Mouse (Mus musculus): ENCODE results near the gene Fam217a. TPM values are rescaled to one million over a fixed set of nuclear protein-coding genes. Genes with fewer than 3 reads are reported as not detected.
"Not testable (repeated sequence)": the region's sequence is repeated elsewhere in the genome, so short reads cannot be mapped to it uniquely, and the experiment has no call there.

The Fam217a gene
- polyA plus RNA-seq, 1 experiment from 2014 or later: 1.3 TPM

DNA sequence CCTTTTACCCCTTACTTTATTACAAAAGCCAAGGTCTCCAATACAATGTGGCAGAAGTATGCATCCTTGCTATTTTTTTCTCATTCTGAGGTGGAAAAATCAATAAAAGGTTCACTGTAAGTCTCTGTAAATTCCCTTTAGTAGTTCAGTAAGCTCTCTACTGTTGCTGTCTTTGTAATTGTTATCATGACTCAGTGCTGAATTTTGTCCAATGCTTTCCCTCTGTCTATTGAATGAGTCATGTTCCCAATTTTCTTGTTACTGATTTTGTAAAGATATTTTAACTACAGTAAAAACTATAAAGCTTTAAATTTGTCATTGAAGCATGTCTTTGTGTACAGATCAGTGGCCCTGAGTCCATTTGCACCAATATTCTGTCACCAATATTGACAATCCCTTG is 18.3 kb upstream of the Fam217a start:
- Histone ChIP-seq H3K9ac (no peak overlapping the region), H3K4me1 (no peaks in the 10 kb centered on the region), H3K4me2 (no peak overlapping the region), H3K4me3 (replicated peaks) (no peak overlapping the region), H3K9me3 (no peaks in the 10 kb centered on the region), H3K27me3 (replicated peaks) (no peaks in the 10 kb centered on the region), H3K27ac (no peak overlapping the region), H3K36me3 (no peaks in the 10 kb centered on the region)
- ATAC-seq (ENCODE audit: insufficient read depth, low FRiP score, low read depth): no peak

DNA sequence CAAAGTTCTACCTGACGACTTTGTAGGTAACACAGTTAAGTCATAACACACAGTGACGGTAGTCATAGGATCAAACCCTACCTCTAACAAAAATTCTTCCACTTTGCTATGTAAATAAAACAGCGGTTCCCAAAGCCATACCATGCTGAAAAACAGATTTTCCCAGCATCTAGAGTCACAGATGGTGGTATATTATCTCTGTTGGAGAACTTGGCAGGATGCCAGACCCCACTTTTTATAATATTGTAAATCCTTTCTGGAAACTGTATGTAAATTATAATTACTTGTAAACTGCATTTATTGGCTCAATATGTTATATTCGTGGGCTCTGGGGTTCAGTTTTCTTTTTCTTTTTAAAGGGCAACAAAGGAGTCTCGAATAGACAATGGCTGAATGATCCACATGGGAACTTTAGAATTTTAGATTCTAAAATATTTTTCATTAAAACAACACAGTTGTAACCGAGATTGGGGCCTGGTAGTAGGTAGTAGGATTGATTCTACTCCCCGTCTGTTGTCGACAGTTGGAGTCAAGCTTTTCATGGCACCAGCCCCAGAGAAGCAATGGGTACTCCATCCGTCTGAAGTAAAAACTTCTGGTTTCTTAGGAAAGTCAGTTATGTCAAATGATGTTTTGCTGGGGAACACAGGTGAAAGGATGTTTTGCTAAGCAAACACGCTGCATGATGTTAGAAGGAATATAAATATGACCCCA is 11.0 kb upstream of the Fam217a start:
- Histone ChIP-seq H3K9me3 (no peaks in the 10 kb centered on the region), H3K27ac (no peak overlapping the region), H3K36me3 (no peaks in the 10 kb centered on the region), H3K4me2 (no peak overlapping the region), H3K9ac (no peak overlapping the region), H3K27me3 (replicated peaks) (no peaks in the 10 kb centered on the region), H3K4me1 (no peaks in the 10 kb centered on the region), H3K4me3 (replicated peaks) (no peak overlapping the region)
- ATAC-seq (ENCODE audit: insufficient read depth, low FRiP score, low read depth): no peak
- 69% methylated on average over 10 of the region's 10 CpGs for WGBS

DNA sequence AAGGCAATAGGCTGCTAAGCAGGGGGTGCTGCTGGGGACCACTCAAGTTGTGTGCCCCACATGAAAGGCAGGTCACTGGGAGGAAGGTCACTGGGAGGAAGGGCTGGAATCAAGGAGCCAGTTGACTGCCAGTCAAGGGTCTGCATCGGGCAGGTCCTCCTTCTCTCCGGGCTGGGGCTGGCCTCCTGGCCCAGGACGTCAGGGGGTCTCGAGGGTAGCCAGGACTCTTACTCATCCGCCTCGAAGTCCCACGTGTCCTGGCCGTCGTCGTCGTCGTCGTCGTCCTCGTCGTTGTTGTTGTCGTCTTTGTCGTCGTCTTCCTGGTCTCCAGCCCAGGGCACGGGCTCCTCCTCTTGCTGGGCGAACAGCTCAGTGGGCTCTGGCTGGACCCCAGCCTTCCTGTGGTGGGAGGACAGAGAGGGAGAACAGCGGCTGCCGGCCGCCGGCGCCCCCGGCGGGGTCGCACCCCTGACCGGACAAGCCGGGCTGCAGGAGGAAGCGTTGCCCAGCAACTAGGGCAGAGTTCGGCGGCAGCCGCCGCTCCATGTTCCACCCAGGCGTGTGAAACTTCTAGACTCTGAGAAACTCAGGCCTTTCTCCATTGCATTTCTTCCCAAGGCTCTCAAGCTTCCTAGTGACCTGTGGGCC is 7.5 kb downstream of the Fam217a start:
- no peak for ATAC-seq (ENCODE audit: insufficient read depth, low FRiP score, low read depth)
- no peak overlapping the region for H3K9ac ChIP-seq
- H3K4me3 ChIP-seq (replicated peaks): peak overlapping the region; percentile 33
- H3K27ac ChIP-seq: no peak overlapping the region
- 34% methylated on average over 37 of the region's 37 CpGs for WGBS
- H3K4me1 ChIP-seq: no peaks in the 10 kb centered on the region
- H3K27me3 ChIP-seq (replicated peaks): no peaks in the 10 kb centered on the region
- H3K36me3 ChIP-seq: no peaks in the 10 kb centered on the region
- no peaks in the 10 kb centered on the region for H3K9me3 ChIP-seq
- peak overlapping the region; percentile 60 for H3K4me2 ChIP-seq

DNA sequence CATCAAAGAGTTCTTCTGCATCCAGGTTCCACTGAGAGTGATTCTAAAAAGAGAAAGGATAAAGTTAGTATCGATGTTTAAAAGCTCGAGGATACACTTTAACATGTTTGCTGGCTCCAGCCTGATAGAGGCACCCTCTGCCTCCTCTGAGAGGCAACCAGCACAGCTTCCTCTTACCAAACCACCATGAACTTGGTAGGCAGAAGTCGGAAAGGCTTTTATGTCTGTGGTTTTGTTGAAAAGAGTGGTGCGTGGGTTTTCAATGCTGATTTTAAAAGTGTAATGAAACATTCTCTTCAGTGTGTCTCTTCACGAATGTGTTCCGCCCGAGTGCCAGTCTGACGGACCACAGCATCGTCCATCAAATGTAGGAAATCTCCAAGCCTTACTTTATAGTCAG is 9.5 kb downstream of the Fam217a start:
- Histone ChIP-seq H3K4me1 (no peaks in the 10 kb centered on the region), H3K27me3 (replicated peaks) (no peaks in the 10 kb centered on the region), H3K4me3 (replicated peaks) (no peak overlapping the region), H3K4me2 (no peak overlapping the region), H3K36me3 (no peaks in the 10 kb centered on the region), H3K9me3 (no peaks in the 10 kb centered on the region), H3K27ac (no peak overlapping the region), H3K9ac (no peak overlapping the region)
- WGBS: 75% methylated on average over 9 of the region's 9 CpGs
- no peak for ATAC-seq (ENCODE audit: insufficient read depth, low FRiP score, low read depth)

DNA sequence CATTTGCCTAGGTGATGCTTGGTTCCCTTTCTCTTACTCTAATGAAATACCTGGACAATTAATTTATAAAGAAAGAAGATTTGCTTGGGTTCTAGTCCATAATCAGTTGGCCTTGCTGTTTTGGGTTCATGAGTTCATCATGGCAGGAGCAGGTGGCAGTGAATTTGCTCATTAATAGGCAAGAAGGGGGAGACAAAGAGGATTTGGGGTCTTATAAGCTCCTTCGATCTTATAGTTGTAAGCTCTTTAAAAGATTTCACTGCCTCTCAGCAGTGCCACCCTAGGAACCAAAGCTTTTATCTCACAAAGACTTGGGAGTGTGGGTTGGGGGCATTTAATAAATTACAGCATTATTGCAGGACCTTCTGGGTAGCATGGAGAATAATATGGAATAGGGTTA is 31.2 kb downstream of the Fam217a start:
- Histone ChIP-seq H3K36me3 (peaks cover 46% of the 10 kb centered on the region), H3K27ac (no peak overlapping the region), H3K4me1 (no peaks in the 10 kb centered on the region), H3K9me3 (no peaks in the 10 kb centered on the region), H3K27me3 (replicated peaks) (no peaks in the 10 kb centered on the region), H3K9ac (no peak overlapping the region), H3K4me2 (no peak overlapping the region), H3K4me3 (replicated peaks) (no peak overlapping the region)
- ATAC-seq (ENCODE audit: insufficient read depth, low FRiP score, low read depth): no peak
- WGBS: 96% methylated on average over 1 of the region's 1 CpGs

DNA sequence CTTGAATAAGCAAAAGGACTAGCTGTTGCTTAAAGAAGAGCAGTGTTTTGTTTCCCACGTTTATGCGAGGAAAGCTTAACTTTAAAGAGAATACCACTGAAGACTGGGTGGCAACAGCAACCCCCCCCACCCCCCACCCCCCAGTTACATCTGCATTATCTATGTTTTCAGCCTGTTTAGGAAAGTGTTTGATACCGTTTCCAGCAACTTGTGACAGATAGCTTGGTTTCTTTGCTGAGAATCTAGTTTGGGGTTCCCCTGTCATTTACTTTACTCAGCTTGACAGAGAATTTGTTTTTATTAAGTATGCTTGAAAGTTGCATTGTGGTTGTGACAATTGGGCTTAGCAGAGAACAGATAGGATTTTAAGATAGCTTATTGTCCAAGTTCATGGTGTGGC is 47.6 kb downstream of the Fam217a start:
- no peak overlapping the region for H3K27ac ChIP-seq
- no peak for ATAC-seq (ENCODE audit: insufficient read depth, low FRiP score, low read depth)
- H3K4me1 ChIP-seq: peaks cover 6% of the 10 kb centered on the region; the same call in 1 of the 2 replicates
- H3K36me3 ChIP-seq: no peaks in the 10 kb centered on the region
- no peaks in the 10 kb centered on the region for H3K27me3 ChIP-seq (replicated peaks)
- peak overlapping the region; percentile 97 for H3K4me3 ChIP-seq (replicated peaks)
- under 1% methylated on average over 3 of the region's 3 CpGs for WGBS
- no peaks in the 10 kb centered on the region for H3K9me3 ChIP-seq
- peak overlapping the region; percentile 69 for H3K4me2 ChIP-seq
- peak overlapping the region; percentile 97 for H3K9ac ChIP-seq

DNA sequence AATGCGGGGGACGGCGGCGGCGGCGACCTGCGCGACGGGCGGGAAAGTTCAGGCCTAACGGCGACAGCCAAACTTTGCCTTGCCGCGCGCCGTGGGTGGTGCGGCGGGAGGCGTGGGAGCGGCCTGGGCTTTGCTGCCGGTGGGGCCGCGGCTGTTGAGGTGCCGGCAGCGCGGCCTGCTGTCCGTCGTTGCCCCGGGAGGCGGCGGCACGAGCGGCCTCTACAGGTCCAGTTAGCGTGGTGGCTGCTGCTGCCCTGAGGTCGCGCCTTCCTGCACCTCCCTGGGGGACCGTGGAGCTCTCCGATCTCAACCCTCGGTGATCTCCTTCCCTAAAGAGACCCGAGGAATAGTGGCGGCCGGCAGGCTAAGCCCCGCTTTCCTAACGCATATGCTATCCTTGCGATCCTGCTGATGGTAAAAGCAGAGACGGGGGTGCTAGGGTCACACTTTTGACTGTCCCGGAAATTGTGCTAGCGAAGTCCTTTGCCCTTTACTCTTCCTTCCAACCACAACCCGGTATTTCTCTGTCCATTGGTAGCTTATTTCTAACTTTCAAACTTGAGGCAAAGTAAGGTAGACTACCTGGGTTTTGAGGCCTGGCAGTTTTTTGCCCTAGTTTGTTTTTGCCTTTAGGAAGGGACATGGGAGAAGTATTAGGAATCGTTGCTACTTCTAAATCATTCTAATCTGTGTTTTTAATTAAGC is 48.2 kb downstream of the Fam217a start:
- H3K27ac ChIP-seq: peak overlapping the region; percentile 99
- H3K9me3 ChIP-seq: no peaks in the 10 kb centered on the region
- peak overlapping the region; percentile 69 for H3K4me2 ChIP-seq
- no peaks in the 10 kb centered on the region for H3K36me3 ChIP-seq
- under 1% methylated on average over 50 of the region's 50 CpGs for WGBS
- H3K4me1 ChIP-seq: peaks cover 6% of the 10 kb centered on the region; the same call in 1 of the 2 replicates
- H3K27me3 ChIP-seq (replicated peaks): no peaks in the 10 kb centered on the region
- H3K4me3 ChIP-seq (replicated peaks): peak overlapping the region; percentile 97
- peak overlapping the region; percentile 97 for H3K9ac ChIP-seq
- peak; percentile 59 for ATAC-seq (ENCODE audit: insufficient read depth, low FRiP score, low read depth)

DNA sequence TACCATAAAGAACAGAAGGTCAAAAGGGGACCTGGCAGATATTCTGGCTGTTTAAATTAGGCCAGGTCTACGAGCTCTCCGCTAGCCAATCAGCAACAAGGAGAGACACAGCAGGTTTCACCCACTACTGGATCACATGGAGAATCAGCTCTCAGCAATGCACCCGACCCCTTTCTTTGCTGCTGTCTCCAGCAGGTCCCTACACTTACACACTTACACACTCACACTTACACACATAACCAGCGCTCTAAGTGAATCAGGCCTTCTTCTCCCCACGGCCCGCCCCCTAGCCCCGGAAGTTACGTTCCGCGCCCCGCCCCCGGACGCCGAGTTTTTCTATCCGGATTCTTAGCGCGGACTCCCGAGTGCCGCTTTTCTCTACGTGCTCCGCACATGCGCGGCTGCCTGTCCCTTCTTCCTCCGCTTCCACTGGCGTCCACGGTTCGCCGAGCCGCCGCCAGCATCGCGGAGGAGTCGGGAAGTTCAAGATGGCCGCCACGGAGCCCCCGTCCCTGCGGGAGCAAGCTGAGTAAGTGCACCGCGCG is 48.9 kb downstream of the Fam217a start, which contains the start of gene Prpf4b:
Gene Prpf4b, plus strand, starts transcription at position 137 of the 545 bp plus-strand sequence.
- H3K27ac ChIP-seq: peak within 1 kb of the TSS; percentile 99
- WGBS: under 1% methylated on average over 40 of the region's 40 CpGs
- ATAC-seq (ENCODE audit: insufficient read depth, low FRiP score, low read depth): peak; percentile 75
- peaks cover 6% of the 10 kb centered on the region; the same call in 1 of the 2 replicates for H3K4me1 ChIP-seq
- no peaks in the 10 kb centered on the region for H3K27me3 ChIP-seq (replicated peaks)
- H3K9ac ChIP-seq: peak within 1 kb of the TSS; percentile 97
- no peaks in the 10 kb centered on the region for H3K36me3 ChIP-seq
- peak within 1 kb of the TSS; percentile 97 for H3K4me3 ChIP-seq (replicated peaks)
- peak within 1 kb of the TSS; percentile 69 for H3K4me2 ChIP-seq
- no peaks in the 10 kb centered on the region for H3K9me3 ChIP-seq

DNA sequence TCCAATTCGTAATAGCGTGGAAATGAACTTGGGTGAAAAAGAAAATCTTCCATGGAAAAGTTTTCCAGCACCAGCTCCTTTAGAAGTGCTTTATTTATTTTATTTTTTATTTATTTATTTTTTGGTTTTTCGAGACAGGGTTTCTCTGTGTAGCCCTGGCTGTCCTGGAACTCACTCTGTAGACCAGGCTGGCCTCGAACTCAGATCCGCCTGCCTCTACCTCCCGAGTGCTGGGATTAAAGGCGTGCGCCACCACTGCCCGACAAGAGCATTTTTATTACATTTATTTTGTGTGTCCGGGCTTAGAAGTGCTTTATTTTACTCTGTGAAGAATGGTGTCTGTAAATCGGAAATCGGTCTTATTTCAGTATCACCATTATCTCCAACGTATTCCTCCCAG is 49.4 kb downstream of the Fam217a start:
- ATAC-seq (ENCODE audit: insufficient read depth, low FRiP score, low read depth); H3K9ac ChIP-seq; H3K27me3 ChIP-seq (replicated peaks); H3K9me3 ChIP-seq; H3K4me1 ChIP-seq; H3K36me3 ChIP-seq: not testable (repeated sequence)
- WGBS: 14% methylated on average over 13 of the region's 13 CpGs
- peak overlapping the region; percentile 99 for H3K27ac ChIP-seq
- H3K4me2 ChIP-seq: peak overlapping the region; percentile 66
- peak overlapping the region; percentile 97 for H3K4me3 ChIP-seq (replicated peaks)

DNA sequence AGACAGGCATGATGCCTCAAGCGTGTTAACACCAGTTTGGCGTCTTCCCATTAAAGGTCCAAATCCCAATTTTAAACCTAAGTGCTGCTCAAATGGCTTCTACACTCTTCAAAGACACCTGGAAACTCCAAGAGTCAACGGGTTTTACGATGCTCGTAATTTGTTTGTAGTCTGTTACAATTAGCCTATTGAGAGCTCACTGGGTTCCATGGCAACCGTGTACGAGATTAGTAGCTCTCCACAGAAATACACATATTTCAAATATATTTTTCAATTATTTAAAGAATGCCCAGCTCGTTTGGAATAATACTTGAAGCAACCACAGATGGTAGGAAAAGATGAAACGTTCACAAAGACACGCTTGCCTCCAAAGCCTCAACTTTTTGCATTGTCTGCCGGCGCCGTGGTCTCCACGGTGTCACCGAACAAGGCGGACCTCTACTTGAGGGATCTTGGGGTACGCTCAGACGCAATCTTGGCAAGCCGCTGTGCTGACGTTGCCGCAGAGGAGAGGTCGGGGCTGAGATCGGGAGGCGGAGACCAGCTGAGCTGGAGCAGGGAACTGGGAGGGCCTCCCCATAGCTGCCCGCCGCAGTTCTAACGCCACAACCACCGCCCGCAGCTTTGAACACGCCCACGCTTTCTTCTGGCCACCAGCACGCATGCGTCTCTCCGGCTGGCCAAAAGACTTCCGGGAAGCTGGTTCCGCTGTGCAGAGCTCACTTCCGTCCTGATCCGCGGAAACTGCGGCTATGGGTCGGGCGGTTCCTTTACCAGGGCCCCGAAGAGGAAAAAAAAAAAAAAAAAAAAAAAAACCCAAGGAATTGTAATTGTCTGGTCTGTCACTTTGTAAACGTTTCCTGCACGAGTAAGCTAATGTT is 50.1 kb downstream of the Fam217a start:
- H3K4me2 ChIP-seq: peak overlapping the region; percentile 66
- H3K27ac ChIP-seq: peak overlapping the region; percentile 99
- H3K4me1 ChIP-seq: peaks cover 6% of the 10 kb centered on the region; the same call in 1 of the 2 replicates
- no peaks in the 10 kb centered on the region for H3K36me3 ChIP-seq
- peak overlapping the region; percentile 6; the same call in 1 of the 2 replicates for H3K9ac ChIP-seq
- H3K4me3 ChIP-seq (replicated peaks): peak overlapping the region; percentile 97
- ATAC-seq (ENCODE audit: insufficient read depth, low FRiP score, low read depth): peak; percentile 95
- 3% methylated on average over 45 of the region's 45 CpGs for WGBS
- no peaks in the 10 kb centered on the region for H3K27me3 ChIP-seq (replicated peaks)
- no peaks in the 10 kb centered on the region for H3K9me3 ChIP-seq

Data from stomach, embryonic 15.5 days (tissue).